Mouse (Mus musculus) liver, postnatal 0 days (tissue): ENCODE data around the gene Hpgd. TPM values are rescaled to one million over a fixed set of nuclear protein-coding genes. Genes with fewer than 3 reads are reported as not detected.
A peak's percentile ranks its signal among the peaks of the same experiment; 100 is the strongest.
"Not testable (repeated sequence)": the region's sequence is repeated elsewhere in the genome, so short reads cannot be mapped to it uniquely, and the experiment has no call there.

Experiments
- ATAC-seq: fragments of 200-750 bp; cut with Nextera tagmentation; 2 replicates; pipeline ENCODE4 v1.8.0; 2017; ENCODE audit warnings: mild to moderate bottlenecking, moderate library complexity
- DNase-seq: peaks from one replicate; pipeline ENCODE4 v3.0.0-alpha.2; 2016
- H3K27ac ChIP-seq: fragments of 300-500 bp; sonication (generic); 2 replicates; pipeline ENCODE4 v1.5.1; 2014; ENCODE audit warnings: antibody characterized with exemption, moderate library complexity, mild to moderate bottlenecking, low read depth
- H3K27me3 ChIP-seq: fragments of 300-500 bp; sonication (generic); 2 replicates; pipeline ENCODE4 v1.6.1; 2014; ENCODE audit warnings: low read length, control low read depth, mixed read lengths; ENCODE audit not compliant: insufficient read depth
- H3K36me3 ChIP-seq: fragments of 300-500 bp; sonication (generic); replicated peaks from 2 replicates; pipeline ENCODE4 v1.6.1; 2014; ENCODE audit warnings: mild to moderate bottlenecking, control low read depth, low read length, moderate library complexity, mixed read lengths; ENCODE audit not compliant: insufficient read depth
- H3K4me1 ChIP-seq: fragments of 300-500 bp; sonication (generic); 2 replicates; pipeline ENCODE4 v1.6.1; 2014; ENCODE audit warnings: antibody characterized with exemption, mild to moderate bottlenecking, control low read depth; ENCODE audit not compliant: insufficient read depth
- H3K4me2 ChIP-seq: fragments of 300-500 bp; sonication (generic); 2 replicates; pipeline ENCODE4 v1.6.1; 2014; ENCODE audit warnings: low read depth, mild to moderate bottlenecking, low read length, moderate library complexity, mixed read lengths
- H3K4me3 ChIP-seq: fragments of 300-500 bp; sonication (generic); 2 replicates; pipeline ENCODE4 v1.5.1; 2014; ENCODE audit warnings: low read depth, low read length
- H3K9ac ChIP-seq: fragments of 300-500 bp; sonication (generic); replicated peaks from 2 replicates; pipeline ENCODE4 v1.6.1; 2014; ENCODE audit warnings: mild to moderate bottlenecking, moderate library complexity
- H3K9me3 ChIP-seq: fragments of 300-500 bp; sonication (generic); 2 replicates; pipeline ENCODE4 v1.6.1; 2016; ENCODE audit warnings: mild to moderate bottlenecking, control low read depth, low read length, mixed read lengths
- CTCF ChIP-seq: sonication (generic); IDR thresholded peaks from 2 replicates; pipeline ENCODE4 v1.5.1; 2016; ENCODE audit warnings: antibody characterized with exemption, low read depth
- EP300 ChIP-seq: IDR thresholded peaks from 2 replicates; pipeline ENCODE4 v1.6.1; 2016; ENCODE audit warnings: antibody characterized with exemption, low read depth, mild to moderate bottlenecking
- WGBS: fragments of 180-500 bp; shearing (Covaris S2); extraction: QIAGEN DNeasy Blood & Tissue Kit; methylation state at CpG from one replicate; pipeline ENCODE4 v1.1.7; 2014; ENCODE audit not compliant: insufficient replicate concordance; 5-methylcytosine and 5-hydroxymethylcytosine counted together
- polyA plus RNA-seq: library from polyadenylated mRNA; unstranded; fragments of >200 nt; fragmentation: Nextera tagmentation; extraction: Ambion mirVana; gene quantifications from 2 replicates; pipeline ENCODE4 v1.2.1, GENCODE M21; 2015

Gene Hpgd
- polyA plus RNA-seq, 1 experiment from 2014 or later: 74.2 TPM

DNA sequence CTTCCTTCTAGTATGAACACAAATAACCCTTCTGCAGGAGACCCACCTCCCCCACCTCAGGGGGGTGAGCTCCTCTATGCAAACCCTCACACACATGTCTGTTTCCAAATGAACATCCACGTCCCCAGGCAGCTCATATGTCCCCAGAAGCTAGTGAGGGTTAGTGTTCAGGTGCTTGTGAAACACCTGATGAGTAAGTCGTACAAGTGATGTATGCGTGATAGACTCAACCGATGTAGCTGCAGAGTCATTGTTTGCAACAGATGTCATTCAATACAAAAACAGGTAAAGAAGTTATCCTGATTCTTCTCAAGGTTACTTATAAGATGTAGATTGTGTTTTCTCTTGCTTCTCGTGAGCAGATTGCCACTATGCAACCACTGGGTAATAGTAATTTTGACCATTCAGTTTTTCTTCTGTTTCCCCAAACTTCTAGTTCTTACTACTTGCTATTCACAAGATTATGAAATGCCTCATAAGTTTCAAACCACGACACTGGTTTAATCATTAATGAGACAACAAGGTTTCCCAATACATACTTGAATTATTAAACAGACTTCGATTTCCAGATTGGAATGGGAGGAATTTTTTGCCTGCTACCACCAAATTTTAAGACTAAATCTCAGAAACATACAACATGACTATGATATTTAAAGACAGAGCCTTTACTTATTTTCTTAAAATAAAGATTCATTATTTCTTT is 6.9 kb upstream of the Hpgd start:
- Histone ChIP-seq H3K4me2 (no peak overlapping the region), H3K4me1 (peaks cover 14% of the 10 kb centered on the region), H3K27me3 (no peaks in the 10 kb centered on the region), H3K4me3 (no peak overlapping the region), H3K9ac (no peak overlapping the region), H3K27ac (peak overlapping the region; percentile 55; the same call in 1 of the 2 replicates), H3K36me3 (no peaks in the 10 kb centered on the region), H3K9me3 (no peaks in the 10 kb centered on the region)
- DNase-seq (no peak), ATAC-seq (peak; percentile 84)
- WGBS: 55% methylated on average over 7 of the region's 7 CpGs
- TF ChIP-seq EP300 (0 out of 2 replicates have a peak, but pooled peaks have one; percentile 15), CTCF (no peak)

DNA sequence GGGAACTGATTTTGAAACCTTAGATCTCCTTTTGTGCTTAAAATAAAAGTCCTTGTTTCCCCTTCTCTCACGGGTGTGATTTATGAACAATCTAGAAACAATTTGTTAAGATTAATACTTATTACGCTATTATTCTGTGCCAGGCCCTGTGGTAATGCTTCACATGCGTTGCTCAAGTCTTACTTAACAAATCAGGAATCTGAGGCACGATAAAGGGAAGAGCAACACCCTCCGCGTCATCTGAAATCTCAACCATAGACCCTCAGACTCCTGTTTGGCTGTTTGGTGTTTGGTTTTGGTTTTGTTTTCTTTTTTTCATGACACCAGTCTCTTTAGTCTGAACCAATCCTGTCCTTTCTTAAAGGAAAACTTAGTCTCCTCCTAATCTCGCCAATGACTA is 2.1 kb upstream of the Hpgd start:
- no peak for TF ChIP-seq CTCF
- TF ChIP-seq EP300: no peak
- Histone ChIP-seq H3K27me3 (no peaks in the 10 kb centered on the region), H3K36me3 (no peaks in the 10 kb centered on the region), H3K4me1 (peaks cover 10% of the 10 kb centered on the region), H3K4me2 (no peak overlapping the region), H3K4me3 (no peak overlapping the region), H3K9ac (no peak overlapping the region), H3K27ac (no peak overlapping the region), H3K9me3 (no peaks in the 10 kb centered on the region)
- no peak for ATAC-seq
- DNase-seq: no peak
- 79% methylated on average over 7 of the region's 7 CpGs for WGBS

DNA sequence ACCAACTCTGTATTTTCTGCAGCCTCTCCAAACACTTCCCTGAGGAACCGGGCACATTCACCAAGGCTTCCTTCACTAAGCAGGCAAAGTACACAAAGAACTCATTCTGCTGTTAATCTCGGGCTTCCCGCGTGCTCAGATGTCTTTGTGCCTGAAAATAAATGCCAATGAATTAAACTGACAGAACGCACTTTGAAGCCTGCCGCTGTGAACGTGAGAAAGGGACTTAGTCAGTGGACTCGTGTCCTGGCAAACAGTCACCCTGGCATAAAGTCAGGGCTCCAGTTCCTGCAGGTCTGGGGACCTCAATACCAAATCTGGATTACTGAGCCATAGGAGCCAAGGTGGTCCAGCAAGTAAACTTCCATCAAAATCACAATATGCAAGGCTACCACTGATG is 905 bp upstream of the Hpgd start:
- H3K4me3 ChIP-seq: no peak overlapping the region
- peak overlapping the region; percentile 76 for H3K27ac ChIP-seq
- no peak for TF ChIP-seq CTCF
- no peak for TF ChIP-seq EP300
- H3K27me3 ChIP-seq: no peaks in the 10 kb centered on the region
- WGBS: 20% methylated on average over 8 of the region's 8 CpGs
- H3K4me1 ChIP-seq: peaks cover 10% of the 10 kb centered on the region
- H3K9ac ChIP-seq: no peak overlapping the region
- H3K36me3 ChIP-seq: no peaks in the 10 kb centered on the region
- no peaks in the 10 kb centered on the region for H3K9me3 ChIP-seq
- H3K4me2 ChIP-seq: peak overlapping the region; percentile 70
- DNase-seq (peak; percentile 41), ATAC-seq (no peak)

DNA sequence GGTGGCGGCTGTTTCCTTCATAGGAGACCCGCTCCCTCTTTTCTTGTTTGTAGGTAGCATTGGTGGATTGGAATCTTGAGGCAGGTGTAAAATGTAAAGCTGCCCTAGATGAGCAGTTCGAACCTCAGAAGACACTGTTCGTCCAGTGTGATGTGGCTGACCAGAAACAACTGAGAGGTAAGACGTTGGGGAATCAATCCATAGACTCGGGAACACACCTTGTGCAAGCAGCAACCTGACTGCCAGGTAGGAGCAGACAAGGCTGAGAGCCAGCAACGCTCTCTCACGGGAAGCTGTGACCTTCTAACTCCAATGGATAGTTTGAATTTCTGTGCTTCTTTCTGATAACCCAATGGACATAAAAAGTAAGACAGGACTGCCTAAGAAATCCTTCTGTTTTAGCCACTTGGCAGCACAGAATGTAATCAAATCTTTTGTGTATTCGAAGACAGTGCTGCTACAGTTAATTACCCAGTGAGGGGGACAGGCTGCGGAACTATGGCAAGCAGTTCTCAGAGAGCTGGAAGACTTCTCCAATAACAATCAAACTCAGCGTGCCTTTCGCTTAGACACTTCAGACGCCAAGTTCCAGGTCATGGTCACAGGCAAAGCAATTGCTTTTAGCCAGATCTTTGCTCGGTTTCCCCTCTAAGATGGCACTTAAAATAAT is 636 bp downstream of the Hpgd start:
- no peaks in the 10 kb centered on the region for H3K27me3 ChIP-seq
- no peak for TF ChIP-seq CTCF
- no peak for TF ChIP-seq EP300
- H3K9me3 ChIP-seq: no peaks in the 10 kb centered on the region
- peak; percentile 25; the same call in 1 of the 2 replicates for ATAC-seq
- H3K27ac ChIP-seq: peak overlapping the region; percentile 76
- H3K36me3 ChIP-seq: no peaks in the 10 kb centered on the region
- DNase-seq: peak; percentile 21
- peak overlapping the region; percentile 70 for H3K4me2 ChIP-seq
- H3K9ac ChIP-seq: peak overlapping the region; percentile 66
- whole genome bisulfite sequencing: 18% methylated on average over 14 of the region's 14 CpGs
- peaks cover 10% of the 10 kb centered on the region for H3K4me1 ChIP-seq
- H3K4me3 ChIP-seq: peak overlapping the region; percentile 63

DNA sequence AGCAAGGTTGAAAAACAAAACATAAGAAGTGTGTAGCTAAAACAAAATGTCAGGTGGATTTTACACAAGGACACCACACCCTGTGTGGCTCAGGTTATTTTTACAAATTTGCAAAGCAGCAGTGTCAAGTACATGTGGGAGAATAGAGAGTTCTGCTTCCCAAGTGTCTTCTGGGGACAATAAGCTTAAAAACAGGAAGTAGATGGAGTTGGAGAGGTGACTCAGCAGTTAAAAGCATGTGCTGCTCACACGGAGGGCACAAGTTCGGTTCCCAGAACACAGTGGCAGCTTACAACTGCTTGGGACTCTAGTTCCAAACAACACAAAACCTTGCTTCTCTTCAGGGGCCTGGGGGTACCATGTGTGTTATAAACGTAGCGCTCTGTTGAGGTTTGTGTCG is 5.0 kb downstream of the Hpgd start:
- no peak for ATAC-seq
- H3K9me3 ChIP-seq: no peaks in the 10 kb centered on the region
- H3K36me3 ChIP-seq: no peaks in the 10 kb centered on the region
- 58% methylated on average over 5 of the region's 5 CpGs for WGBS
- H3K9ac ChIP-seq: no peak overlapping the region
- no peak for DNase-seq
- H3K4me3 ChIP-seq: no peak overlapping the region
- H3K27me3 ChIP-seq: no peaks in the 10 kb centered on the region
- TF ChIP-seq EP300: no peak
- TF ChIP-seq CTCF: no peak
- no peak overlapping the region for H3K4me2 ChIP-seq
- H3K4me1 ChIP-seq: no peaks in the 10 kb centered on the region; the same call in 1 of the 2 replicates
- H3K27ac ChIP-seq: no peak overlapping the region

DNA sequence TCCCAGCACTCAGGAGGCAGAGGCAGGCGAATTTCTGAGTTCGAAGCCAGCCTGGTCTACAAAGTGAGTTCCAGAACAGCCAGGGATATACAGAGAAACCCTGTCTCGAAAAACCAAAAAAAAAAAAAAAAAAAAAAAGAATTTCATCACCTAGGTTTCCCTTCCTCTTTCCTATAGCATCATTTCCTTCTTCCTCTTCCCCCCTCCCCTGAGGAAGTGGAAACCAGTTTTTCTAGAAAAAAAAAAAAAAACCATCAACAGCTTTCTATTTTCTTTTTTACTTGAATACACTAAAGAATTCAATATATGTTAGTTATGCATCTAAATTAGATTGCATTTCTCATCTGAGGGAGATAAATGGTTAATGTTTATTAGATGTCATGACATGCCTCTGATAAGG is 6.9 kb downstream of the Hpgd start:
- not testable (repeated sequence) for H3K27ac ChIP-seq, H3K36me3 ChIP-seq, H3K9me3 ChIP-seq, H3K4me3 ChIP-seq, DNase-seq, H3K4me2 ChIP-seq, H3K9ac ChIP-seq, H3K27me3 ChIP-seq, ATAC-seq, H3K4me1 ChIP-seq
- WGBS: 81% methylated on average over 2 of the region's 3 CpGs
